Mouse (Mus musculus): Measurements from ENCODE around the gene Vdac1. TPM values are rescaled to one million over a fixed set of nuclear protein-coding genes. Genes with fewer than 3 reads are reported as not detected.
"Not testable (repeated sequence)": the region's sequence is repeated elsewhere in the genome, so short reads cannot be mapped to it uniquely, and the experiment has no call there.

The Vdac1 gene
- total and polyA plus RNA-seq, 2 experiments from 2014 or later: 478 to 627 TPM

DNA sequence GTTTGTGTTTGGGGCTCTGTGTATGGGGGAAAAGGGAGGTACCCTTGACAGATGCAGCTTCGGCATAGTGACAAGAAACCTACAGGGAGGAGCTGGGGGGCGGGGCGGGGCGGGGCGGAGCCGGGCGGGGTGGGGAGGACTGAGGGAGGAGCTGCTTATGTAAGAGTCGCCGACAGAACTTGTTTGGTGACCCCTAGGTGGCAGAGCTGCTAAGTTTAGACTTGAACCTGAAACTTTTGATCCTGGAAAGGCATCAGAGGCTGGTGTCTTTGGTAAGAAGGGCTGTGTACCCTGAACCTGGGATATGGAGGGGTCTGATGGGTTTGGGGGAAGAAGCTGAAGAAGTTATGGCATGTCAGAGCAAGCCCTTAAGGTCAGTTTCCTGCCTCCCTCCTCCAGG, 9.7 kb upstream of the Vdac1 start:
- Histone ChIP-seq H3K27me3 (ENCODE audit: control insufficient read depth, insufficient read depth, low read length) (no peaks in the 10 kb centered on the region), H3K9me3 (replicated peaks; ENCODE audit: control insufficient read depth, low read length) (no peaks in the 10 kb centered on the region), H3K4me1 (ENCODE audit: control insufficient read depth, insufficient read depth) (peaks cover 10% of the 10 kb centered on the region), H3K36me3 (replicated peaks; ENCODE audit: control insufficient read depth, insufficient read depth, low read length) (no peaks in the 10 kb centered on the region), H3K27ac (ENCODE audit: low read depth) (no peak overlapping the region), H3K4me2 (ENCODE audit: low read depth, low read length) (no peak overlapping the region), H3K4me3 (ENCODE audit: low read depth, low read length) (no peak overlapping the region), H3K9ac (replicated peaks; ENCODE audit: low read depth, low read length) (no peak overlapping the region)
- 3% methylated on average over 9 of the region's 9 CpGs for WGBS
- peak; percentile 81 for DNase-seq (ENCODE audit: low spot score)
- TF ChIP-seq CTCF (IDR thresholded peaks at IDR 0.05; ENCODE audit: low read depth) (peak; percentile 40), EP300 (IDR thresholded peaks at IDR 0.05; ENCODE audit: low read depth) (no peak)
- ATAC-seq (ENCODE audit: insufficient read depth, low read depth): peak; percentile 67

DNA sequence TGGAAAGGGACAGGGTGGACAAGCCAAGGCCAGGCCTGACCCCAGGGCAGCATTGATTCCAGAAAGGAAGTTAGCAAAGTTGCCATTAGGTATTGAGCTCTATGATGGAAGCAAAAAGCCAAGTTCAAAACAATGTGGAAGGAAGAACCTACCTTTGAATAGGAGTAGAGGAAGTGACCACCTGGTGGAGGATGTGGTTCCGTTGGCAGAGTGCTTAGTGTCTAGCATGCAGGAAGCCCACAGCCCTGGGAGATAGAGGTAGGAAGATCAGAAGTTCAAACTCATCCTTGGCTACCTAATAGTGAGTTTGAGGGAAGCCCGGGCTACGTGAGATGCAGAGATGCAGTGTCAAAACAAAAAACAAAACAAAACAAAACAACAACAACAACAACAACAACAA, 8.4 kb upstream of the Vdac1 start:
- Histone ChIP-seq H3K4me2 (ENCODE audit: low read depth, low read length) (no peak overlapping the region), H3K27ac (ENCODE audit: low read depth) (no peak overlapping the region), H3K9ac (replicated peaks; ENCODE audit: low read depth, low read length) (no peak overlapping the region), H3K27me3 (ENCODE audit: control insufficient read depth, insufficient read depth, low read length) (no peaks in the 10 kb centered on the region), H3K36me3 (replicated peaks; ENCODE audit: control insufficient read depth, insufficient read depth, low read length) (no peaks in the 10 kb centered on the region), H3K4me3 (ENCODE audit: low read depth, low read length) (no peak overlapping the region), H3K9me3 (replicated peaks; ENCODE audit: control insufficient read depth, low read length) (no peaks in the 10 kb centered on the region), H3K4me1 (ENCODE audit: control insufficient read depth, insufficient read depth) (peaks cover 5% of the 10 kb centered on the region; the same call in 1 of the 2 replicates)
- TF ChIP-seq CTCF (IDR thresholded peaks at IDR 0.05; ENCODE audit: low read depth): no peak
- no peak for TF ChIP-seq EP300 (IDR thresholded peaks at IDR 0.05; ENCODE audit: low read depth)
- no peak for ATAC-seq (ENCODE audit: insufficient read depth, low read depth)
- WGBS: 90% methylated on average over 3 of the region's 3 CpGs
- DNase-seq (ENCODE audit: low spot score): no peak

DNA sequence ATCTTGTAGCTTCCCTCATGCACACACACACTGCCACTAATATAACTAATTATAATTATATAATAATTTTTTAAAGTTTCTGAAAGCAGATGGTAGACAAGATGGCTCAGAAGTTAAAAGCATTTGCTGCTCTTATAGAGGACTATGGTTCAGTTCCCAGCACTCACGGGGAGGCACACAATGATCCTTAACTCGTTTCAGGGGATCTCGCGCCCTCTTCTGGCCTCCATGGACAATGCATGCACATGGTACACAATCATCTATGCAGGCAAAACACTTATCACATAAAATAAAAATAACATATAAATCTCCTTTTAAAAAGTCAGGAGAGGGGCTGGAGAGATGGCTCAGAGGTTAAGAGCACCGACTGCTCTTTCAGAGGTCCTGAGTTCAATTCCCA, 6.0 kb upstream of the Vdac1 start:
- ATAC-seq (ENCODE audit: insufficient read depth, low read depth) (no peak), DNase-seq (ENCODE audit: low spot score) (no peak)
- no peak overlapping the region for H3K4me3 ChIP-seq (ENCODE audit: low read depth, low read length)
- H3K4me2 ChIP-seq (ENCODE audit: low read depth, low read length): no peak overlapping the region
- WGBS: 79% methylated on average over 5 of the region's 5 CpGs
- H3K4me1 ChIP-seq (ENCODE audit: control insufficient read depth, insufficient read depth): peaks cover 7% of the 10 kb centered on the region
- no peak overlapping the region for H3K9ac ChIP-seq (replicated peaks; ENCODE audit: low read depth, low read length)
- TF ChIP-seq EP300 (IDR thresholded peaks at IDR 0.05; ENCODE audit: low read depth) (no peak), CTCF (IDR thresholded peaks at IDR 0.05; ENCODE audit: low read depth) (no peak)
- no peaks in the 10 kb centered on the region for H3K36me3 ChIP-seq (replicated peaks; ENCODE audit: control insufficient read depth, insufficient read depth, low read length)
- H3K27me3 ChIP-seq (ENCODE audit: control insufficient read depth, insufficient read depth, low read length): no peaks in the 10 kb centered on the region
- no peak overlapping the region for H3K27ac ChIP-seq (ENCODE audit: low read depth)
- no peaks in the 10 kb centered on the region for H3K9me3 ChIP-seq (replicated peaks; ENCODE audit: control insufficient read depth, low read length)

DNA sequence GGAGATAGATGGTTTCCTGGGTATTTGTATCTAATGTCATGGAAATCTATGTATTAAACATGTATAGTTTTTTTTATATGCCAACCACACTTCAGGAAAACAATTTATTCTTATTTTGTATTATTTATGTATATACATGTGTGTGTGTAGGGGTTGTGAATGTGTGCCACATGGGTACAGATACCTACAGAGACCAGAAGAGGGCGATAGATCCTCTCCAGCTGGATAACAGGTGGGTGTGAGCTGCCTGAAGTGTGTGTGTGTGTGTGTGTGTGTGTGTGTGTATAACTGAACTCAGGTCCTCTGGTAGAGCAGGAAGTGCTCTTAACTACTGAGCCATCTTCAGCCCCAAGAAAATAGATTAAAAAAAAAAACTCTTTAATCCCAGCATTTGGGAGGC, 5.1 kb upstream of the Vdac1 start:
- Histone ChIP-seq H3K4me1 (ENCODE audit: control insufficient read depth, insufficient read depth) (peaks cover 12% of the 10 kb centered on the region), H3K27ac (ENCODE audit: low read depth) (no peak overlapping the region), H3K9ac (replicated peaks; ENCODE audit: low read depth, low read length) (no peak overlapping the region), H3K4me3 (ENCODE audit: low read depth, low read length) (no peak overlapping the region), H3K27me3 (ENCODE audit: control insufficient read depth, insufficient read depth, low read length) (no peaks in the 10 kb centered on the region), H3K9me3 (replicated peaks; ENCODE audit: control insufficient read depth, low read length) (no peaks in the 10 kb centered on the region), H3K4me2 (ENCODE audit: low read depth, low read length) (no peak overlapping the region), H3K36me3 (replicated peaks; ENCODE audit: control insufficient read depth, insufficient read depth, low read length) (no peaks in the 10 kb centered on the region)
- no peak for ATAC-seq (ENCODE audit: insufficient read depth, low read depth)
- WGBS: 88% methylated on average over 1 of the region's 1 CpGs
- no peak for DNase-seq (ENCODE audit: low spot score)
- TF ChIP-seq CTCF (IDR thresholded peaks at IDR 0.05; ENCODE audit: low read depth) (no peak), EP300 (IDR thresholded peaks at IDR 0.05; ENCODE audit: low read depth) (no peak)

DNA sequence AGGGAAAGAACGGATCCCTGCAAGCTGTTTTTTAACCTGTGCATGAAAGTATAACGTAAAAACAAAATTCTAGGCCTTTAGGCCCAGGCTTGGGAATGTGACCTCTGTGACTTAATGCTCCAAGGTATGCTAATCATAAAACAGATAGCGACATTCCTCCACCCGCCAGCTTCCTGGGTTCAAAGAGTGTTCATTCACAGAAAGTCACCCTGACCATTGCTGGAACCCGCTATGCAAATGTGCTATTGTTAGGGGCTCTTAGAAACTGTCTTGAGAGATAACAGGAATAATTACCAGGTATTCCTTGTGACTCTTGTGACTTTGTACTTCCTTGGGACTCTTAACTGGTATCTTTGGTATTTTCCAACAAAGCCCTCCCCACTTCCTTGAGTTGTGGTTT, 3.6 kb upstream of the Vdac1 start:
- not testable (repeated sequence) for H3K4me1 ChIP-seq (ENCODE audit: control insufficient read depth, insufficient read depth); H3K36me3 ChIP-seq (replicated peaks; ENCODE audit: control insufficient read depth, insufficient read depth, low read length); DNase-seq (ENCODE audit: low spot score); H3K27ac ChIP-seq (ENCODE audit: low read depth); H3K27me3 ChIP-seq (ENCODE audit: control insufficient read depth, insufficient read depth, low read length); H3K4me3 ChIP-seq (ENCODE audit: low read depth, low read length); H3K4me2 ChIP-seq (ENCODE audit: low read depth, low read length); ATAC-seq (ENCODE audit: insufficient read depth, low read depth); H3K9ac ChIP-seq (replicated peaks; ENCODE audit: low read depth, low read length); H3K9me3 ChIP-seq (replicated peaks; ENCODE audit: control insufficient read depth, low read length)
- 91% methylated on average over 5 of the region's 5 CpGs for WGBS

DNA sequence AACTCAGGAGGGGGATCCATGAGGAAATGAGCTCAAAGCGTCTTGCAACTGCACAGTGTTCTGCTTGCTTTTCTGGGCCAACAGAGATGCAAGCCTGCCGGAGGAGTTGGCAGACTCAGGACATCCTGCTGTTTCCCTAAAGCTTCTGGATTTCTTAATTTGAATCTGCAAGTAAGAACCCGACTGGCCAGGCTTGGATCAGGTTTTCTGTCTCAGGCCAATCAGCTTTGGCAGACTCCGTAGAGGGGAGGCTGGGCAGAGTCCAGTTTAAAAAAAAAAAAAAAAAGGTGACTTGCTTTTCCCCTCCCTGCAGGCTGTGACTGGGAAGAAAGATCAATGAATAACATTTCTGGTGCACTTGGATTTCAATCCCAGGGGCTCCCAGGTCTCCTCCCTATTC, 2.1 kb upstream of the Vdac1 start:
- Histone ChIP-seq H3K27ac (ENCODE audit: low read depth) (no peak overlapping the region; the same call in 1 of the 2 replicates), H3K36me3 (replicated peaks; ENCODE audit: control insufficient read depth, insufficient read depth, low read length) (no peaks in the 10 kb centered on the region), H3K27me3 (ENCODE audit: control insufficient read depth, insufficient read depth, low read length) (no peaks in the 10 kb centered on the region), H3K4me3 (ENCODE audit: low read depth, low read length) (no peak overlapping the region), H3K9ac (replicated peaks; ENCODE audit: low read depth, low read length) (no peak overlapping the region), H3K4me2 (ENCODE audit: low read depth, low read length) (no peak overlapping the region), H3K4me1 (ENCODE audit: control insufficient read depth, insufficient read depth) (peaks cover 19% of the 10 kb centered on the region), H3K9me3 (replicated peaks; ENCODE audit: control insufficient read depth, low read length) (no peaks in the 10 kb centered on the region)
- DNase-seq (ENCODE audit: low spot score): peak; percentile 50
- 47% methylated on average over 4 of the region's 4 CpGs for WGBS
- no peak for ATAC-seq (ENCODE audit: insufficient read depth, low read depth)
- TF ChIP-seq CTCF (IDR thresholded peaks at IDR 0.05; ENCODE audit: low read depth): no peak
- TF ChIP-seq EP300 (IDR thresholded peaks at IDR 0.05; ENCODE audit: low read depth): no peak
